Mouse (Mus musculus): ENCODE results near the gene Kdm1b. TPM values are rescaled to one million over a fixed set of nuclear protein-coding genes. Genes with fewer than 3 reads are reported as not detected.

The Kdm1b gene
- 5.3 and 7.6 TPM in 2 replicates for polyA plus RNA-seq (2012; ENCODE audit: low replicate concordance)

DNA sequence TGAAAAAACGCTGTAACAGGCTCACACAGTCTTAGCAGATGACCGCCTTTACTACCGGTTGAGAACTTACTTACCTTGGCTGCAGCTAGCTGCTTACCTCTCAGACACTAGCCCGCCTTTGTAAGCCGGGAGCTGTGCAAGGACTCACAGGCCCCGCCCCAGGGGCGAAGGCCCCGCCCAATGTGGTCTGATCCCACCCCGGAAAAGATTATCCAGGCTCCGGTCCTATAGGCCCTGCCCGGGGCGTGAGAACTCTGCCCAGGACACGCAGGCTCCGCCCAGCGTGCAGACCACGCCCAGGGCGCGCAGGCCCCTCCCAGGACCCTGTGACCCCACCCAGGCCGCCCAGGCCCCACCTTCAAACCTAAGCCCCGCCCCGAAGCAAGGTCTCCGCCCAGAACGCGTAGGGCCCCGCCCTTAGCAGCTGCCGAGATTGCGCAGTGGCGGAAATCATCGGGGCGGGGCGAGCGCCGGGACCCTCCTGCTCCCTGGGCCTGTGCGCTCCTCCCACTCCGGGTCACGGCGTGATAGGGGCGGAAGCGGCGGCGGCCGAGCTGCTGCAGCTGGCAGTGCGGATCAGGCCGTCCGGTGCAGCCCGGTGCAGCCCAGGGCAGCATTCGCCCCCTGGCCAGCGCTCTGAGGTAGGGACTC lies at the start of gene Kdm1b:
Kdm1b (plus strand) TSS at position 470 of the 651 bp plus-strand sequence.

GRCm38 (mm10) chr13:47014334-47015194 lies 28.7 kb upstream of the Kdm1b start, which contains the start of gene Nhlrc1:
Nhlrc1 (minus strand) TSS chr13:47014850.

DNA sequence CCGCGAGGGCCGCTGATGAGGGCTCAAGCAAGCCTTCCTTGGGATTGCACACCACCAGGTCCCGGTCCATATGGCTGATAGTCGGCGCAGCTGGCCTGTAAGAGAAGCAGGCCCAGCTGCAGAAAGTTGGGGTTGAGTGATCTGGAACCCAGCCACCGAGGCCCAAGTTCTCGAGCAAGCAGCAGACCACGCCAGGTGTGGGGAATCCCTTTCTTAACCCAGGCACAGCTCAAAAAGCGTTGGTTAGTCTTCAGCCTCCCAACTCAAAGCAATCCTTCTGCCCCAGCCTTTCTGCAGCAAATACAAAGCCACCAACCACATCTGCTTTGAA lies 1.3 kb downstream of the Kdm1b start, which contains the start of gene Tpmt:
Tpmt (minus strand) TSS at position 121 of the 331 bp plus-strand sequence.

DNA sequence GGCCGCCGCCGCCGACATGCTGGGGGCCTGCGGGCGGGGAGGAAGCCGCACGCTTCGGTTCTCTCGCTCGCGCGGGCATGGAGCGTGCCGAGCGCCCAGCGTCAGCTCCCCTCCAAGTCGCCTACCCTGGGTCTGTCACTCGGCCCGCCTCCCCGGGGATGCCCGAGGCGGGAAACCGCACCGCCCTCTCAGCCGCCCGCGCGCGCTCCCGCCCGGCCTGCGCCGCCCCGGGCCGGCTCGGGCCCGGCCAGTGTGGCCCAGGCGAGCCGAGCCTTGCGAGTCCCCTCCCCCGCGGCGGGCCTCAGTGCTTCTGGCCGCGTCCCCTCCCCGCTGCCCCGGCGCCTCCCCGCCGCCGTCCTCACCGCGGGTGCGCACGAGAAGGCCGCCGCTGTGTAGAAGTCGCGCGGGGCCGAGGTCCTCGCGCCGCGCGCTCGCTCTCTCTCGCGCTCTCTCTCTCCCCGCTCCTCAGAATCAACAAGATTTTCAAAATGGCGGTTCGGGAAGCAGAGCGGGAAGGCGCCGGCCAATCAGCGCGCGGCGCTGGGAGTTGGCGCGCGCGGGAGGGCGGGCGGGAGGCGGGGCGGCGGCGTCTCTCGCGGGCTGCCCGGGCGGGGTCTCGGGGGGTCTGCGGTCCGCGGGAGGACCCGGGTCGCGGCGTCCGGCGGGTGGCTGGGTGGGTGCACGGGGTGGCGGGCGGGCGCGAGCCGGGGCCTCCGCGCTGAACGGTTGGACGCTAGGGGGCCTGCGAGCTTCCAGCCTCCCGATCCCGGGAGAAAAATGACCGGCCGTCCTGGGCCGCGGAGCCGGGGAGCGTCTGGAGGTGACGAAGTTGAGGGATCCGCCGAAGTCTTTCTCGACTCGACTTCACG lies 62.6 kb downstream of the Kdm1b start, which contains the start of gene Dek:
Dek (minus strand) TSS at position 491 of the 869 bp plus-strand sequence.

DNA sequence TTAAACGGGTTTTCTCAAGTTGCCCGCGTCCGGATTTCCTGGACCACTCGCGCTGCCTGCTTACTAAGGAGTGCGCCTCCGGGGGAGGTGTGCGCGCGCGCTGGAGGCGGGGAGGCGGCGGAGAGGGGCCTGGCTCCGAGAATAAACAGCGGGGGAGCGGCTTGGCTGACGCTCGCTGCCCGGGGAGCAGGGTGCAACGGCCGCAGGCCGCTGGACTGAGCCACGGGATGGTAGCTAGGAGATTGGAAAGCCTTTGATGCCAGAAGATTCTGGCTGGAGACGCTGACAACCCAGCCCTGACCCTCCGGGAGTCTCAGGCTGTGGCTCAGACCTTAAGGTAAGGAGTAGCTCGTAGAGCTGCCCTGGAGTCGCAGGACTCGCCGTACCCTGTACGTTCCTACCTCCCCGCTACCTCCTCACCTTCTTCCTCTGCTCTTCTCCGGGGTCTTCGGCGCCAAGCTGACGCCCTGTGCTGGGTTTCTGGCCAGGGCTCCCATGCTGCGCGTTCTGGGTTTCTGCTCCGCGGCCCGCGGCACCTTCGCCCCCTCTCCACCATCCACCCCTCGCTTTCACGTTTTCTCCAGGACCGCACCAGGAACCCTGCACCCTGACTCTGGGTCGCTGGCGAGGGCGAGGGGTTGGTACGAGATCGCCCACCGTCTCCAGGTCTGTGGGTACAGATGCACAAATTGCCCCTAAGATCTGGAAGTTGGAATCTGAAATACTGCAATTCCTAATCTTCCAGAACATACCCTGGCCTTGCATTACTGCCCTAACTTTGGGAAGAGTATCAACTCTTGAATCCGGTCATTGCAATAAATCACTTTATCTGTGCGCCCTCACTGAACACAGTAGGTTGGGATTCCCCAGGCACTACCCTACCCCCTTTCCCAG lies 79.5 kb downstream of the Kdm1b start, which contains the start of gene Rnf144b:
Rnf144b (plus strand) TSS at position 120 of the 894 bp plus-strand sequence.

Other genes starting within 250 kb of the Kdm1b start
- 4.2 and 5.0 TPM in 2 replicates for gene Kif13a, start 113.6 kb upstream of the Kdm1b start, polyA plus RNA-seq (2012; ENCODE audit: low replicate concordance)
- gene Nhlrc1, start 28.6 kb upstream of the Kdm1b start, polyA plus RNA-seq (2012; ENCODE audit: low replicate concordance): 0.74 and 1.0 TPM in 2 replicates
- 0.10 and 0.59 TPM in 2 replicates for gene Tpmt, start 1.2 kb downstream of the Kdm1b start, polyA plus RNA-seq (2012; ENCODE audit: low replicate concordance)
- 318 and 449 TPM in 2 replicates for gene Dek, start 62.7 kb downstream of the Kdm1b start, polyA plus RNA-seq (2012; ENCODE audit: low replicate concordance)
- gene Rnf144b, start 79.2 kb downstream of the Kdm1b start, polyA plus RNA-seq (2012; ENCODE audit: low replicate concordance): 2.5 and 3.1 TPM in 2 replicates